Mouse (Mus musculus) right cerebral cortex, postnatal 36 days (tissue): Measurements from ENCODE around the gene Slc23a3.

Experiments used
- DNase-seq, 2 experiments: peaks; one replicate each; pipeline ENCODE4 v3.0.0; 2022; ENCODE audit warnings: low spot score in 2 of 2, mixed read lengths in 1 of 2

Slc23a3 gene

GRCm38 (mm10) chr1:75138448-75138847 lies 4.8 kb upstream of the Slc23a3 start:
- DNase-seq, result no peak

- no peak for DNase-seq
Observed at GRCm38 (mm10) chr1:75136730-75137129, 3.0 kb upstream of the Slc23a3 start.

GRCm38 (mm10) chr1:75136293-75136692 lies 2.6 kb upstream of the Slc23a3 start:
- no peak for DNase-seq

GRCm38 (mm10) chr1:75128641-75129040 lies 5.0 kb downstream of the Slc23a3 start:
- DNase-seq, result no peak

- DNase-seq, result no peak
Observed at GRCm38 (mm10) chr1:75125418-75125817, 8.3 kb downstream of the Slc23a3 start.

- peak; percentile 77 to 82 for DNase-seq
Observed at GRCm38 (mm10) chr1:75124346-75125321, 9.1 kb downstream of the Slc23a3 start, which contains the start of gene Nhej1. Gene Nhej1 (minus strand): TSS chr1:75125200.

- DNase-seq, result no peak
Observed at GRCm38 (mm10) chr1:75122211-75122610, 11.5 kb downstream of the Slc23a3 start.
